8 mouse cellular contexts compared by ENCODE assay signal in genomic region chr13:21811539-21811938, GRCm38 (mm10). TPM values are rescaled to one million over a fixed set of nuclear protein-coding genes. Genes with fewer than 3 reads are reported as not detected.
DNase-seq lines count a peak whose midpoint lies in the region; ATAC-seq and TF ChIP-seq lines count a peak whose summit lies in the region.
"Not testable (repeated sequence)": the region's sequence is repeated elsewhere in the genome, so short reads cannot be mapped to it uniquely, and the experiment has no call there.

Hist1h4m (plus strand) TSS chr13:21811746.

- H3K36me3 ChIP-seq in stomach, postnatal 0 days (ENCODE audit: control insufficient read depth, insufficient read depth, low read length): not testable (repeated sequence)

- not testable (repeated sequence) for H3K4me1 ChIP-seq in embryonic fibroblast, embryonic 13.5 days (ENCODE audit: control insufficient read depth, insufficient read depth, low read length); stomach, postnatal 0 days (replicated peaks; ENCODE audit: control insufficient read depth, insufficient read depth)

- not testable (repeated sequence) for TF ChIP-seq POLR2A in embryonic fibroblast, embryonic 13.5 days (IDR thresholded peaks at IDR 0.05; ENCODE audit: low read depth, low read length)

- not testable (repeated sequence) for H3K4me2 ChIP-seq in stomach, postnatal 0 days (replicated peaks; ENCODE audit: low read depth)

- peak; percentile 36 for ATAC-seq in inflammation-experienced regulatory T-cells, adult 6 months
- ATAC-seq in stomach, postnatal 0 days (ENCODE audit: low FRiP score, low TSS enrichment): peak; percentile 53

- TF ChIP-seq CTCF in embryonic fibroblast, embryonic 13.5 days (IDR thresholded peaks at IDR 0.05; ENCODE audit: borderline replicate concordance, insufficient read depth, low read length); stomach, postnatal 0 days (IDR thresholded peaks at IDR 0.05; ENCODE audit: low read depth): not testable (repeated sequence)

- DNase-seq in adrenal gland, adult 8-10 months: peak; percentile 39
- DNase-seq in heart, adult 18-20 months: peak; percentile 61 to 68
- peak; percentile 25 to 29 for DNase-seq in layer of hippocampus, postnatal 25 days (ENCODE audit: extremely low spot score in 1 of 2, low spot score in 1 of 2)
- DNase-seq in lung, adult 18-20 months: peak; percentile 26 to 51
- DNase-seq in natural killer cell, adult 2 months (ENCODE audit: low spot score in 2 of 2): peak; percentile 38 to 56
- DNase-seq in stomach, postnatal 0 days (ENCODE audit: low spot score): not testable (repeated sequence)

- TF ChIP-seq EP300 in stomach, postnatal 0 days (optimal IDR thresholded peaks at IDR 0.05): not testable (repeated sequence)

- H3K9ac ChIP-seq in stomach, postnatal 0 days (ENCODE audit: low read length): not testable (repeated sequence)

- H3K27me3 ChIP-seq in stomach, postnatal 0 days (ENCODE audit: control insufficient read depth, insufficient read depth, low read length): not testable (repeated sequence)

- not testable (repeated sequence) for H3K9me3 ChIP-seq in stomach, postnatal 0 days (ENCODE audit: control insufficient read depth, low read length)

- not testable (repeated sequence) for H3K4me3 ChIP-seq in embryonic fibroblast, embryonic 13.5 days (ENCODE audit: insufficient read depth, low read length); stomach, postnatal 0 days (ENCODE audit: low read depth, low read length)

- WGBS in stomach, postnatal 0 days: no CpG with 5 or more reads among the region's 24 CpGs

- peak within 1 kb of the TSS; percentile 5; the same call in 1 of the 2 replicates for H3K27ac ChIP-seq in embryonic fibroblast, embryonic 13.5 days (ENCODE audit: insufficient read depth, low read length)
- H3K27ac ChIP-seq in stomach, postnatal 0 days (replicated peaks): not testable (repeated sequence)

RNA-seq across cellular contexts. Expression of gene Hist1h4m, which starts in this region (rescaled TPM):
- total RNA-seq in adrenal gland, adult 8-10 months (2022): 100 to 1,000 TPM; 110 to 175 (median 150) TPM
- not detected in 2 replicates for polyA plus RNA-seq in embryonic fibroblast, embryonic 13.5 days (2011; ENCODE audit: insufficient read length, low read depth, missing spikeins)
- 10 to 100 TPM; 41.7 to 58.7 TPM for total RNA-seq in heart, adult 18-20 months (2021)
- polyA plus RNA-seq in inflammation-experienced regulatory T-cells, adult 6 months (2017; shearing (Covaris generic)): 10 to 100 TPM in 1 of 3 experiments, 1 to 10 TPM in 2; 5.8 to 17.9 (median 8.9) TPM
- total RNA-seq in layer of hippocampus, postnatal 25 days (2021): 100 to 1,000 TPM; 199 to 299 TPM
- 1.1 TPM in 1 of 2 replicates, not detected in the other for polyA plus RNA-seq in stomach, postnatal 0 days (2015; fragmentation: Nextera tagmentation; extraction: Ambion mirVana)
